Mouse (Mus musculus): Measurements from ENCODE around the gene Ttc7b.

DNA sequence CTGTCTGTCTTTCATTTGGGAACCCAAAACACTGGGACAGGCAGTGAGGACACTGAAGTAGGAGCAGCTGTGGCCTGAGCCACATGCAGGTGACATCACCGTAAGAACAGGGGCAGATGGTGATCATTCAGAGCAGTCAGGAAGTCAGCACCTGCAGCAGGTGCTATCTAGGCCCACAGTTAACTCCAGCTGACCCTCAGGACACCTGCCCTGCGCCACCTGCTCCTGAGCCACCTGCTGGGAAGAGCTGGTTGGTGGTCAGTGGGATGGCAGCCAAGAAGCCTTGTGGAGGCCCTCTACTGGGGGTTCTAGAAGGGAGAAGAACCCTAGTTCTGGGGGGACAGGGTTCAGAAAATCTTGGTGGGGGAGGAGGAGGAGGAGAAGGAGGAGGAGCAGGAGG lies 216.3 kb downstream of the Ttc7b start:
- TF ChIP-seq ZC3H11A (IDR thresholded peaks at IDR 0.05; ENCODE audit: borderline replicate concordance, low read depth, low read length) (no peak), ZNF384 (IDR thresholded peaks at IDR 0.05; ENCODE audit: low read depth, low read length) (no peak), CHD2 (IDR thresholded peaks at IDR 0.05; ENCODE audit: low read depth, low read length) (no peak), HCFC1 (IDR thresholded peaks at IDR 0.05; ENCODE audit: borderline replicate concordance, insufficient read depth, low read length) (no peak)
